Mouse (Mus musculus) embryonic fibroblast, embryonic 13.5 days (primary cell): Measurements from ENCODE around the gene Luc7l3. TPM values are rescaled to one million over a fixed set of nuclear protein-coding genes. Genes with fewer than 3 reads are reported as not detected.

ENCODE experiments used
- H3K27ac ChIP-seq: 2 replicates; pipeline ENCODE4 v1.5.1; 2012; ENCODE audit warnings: low read length, control low read depth, inconsistent platforms; ENCODE audit not compliant: insufficient read depth
- H3K4me1 ChIP-seq: 2 replicates; pipeline ENCODE4 v1.6.1; 2011; ENCODE audit warnings: low read length; ENCODE audit not compliant: control insufficient read depth, insufficient read depth
- H3K4me3 ChIP-seq: 2 replicates; pipeline ENCODE4 v1.5.1; 2011; ENCODE audit warnings: mild to moderate bottlenecking, control low read depth, low read length; ENCODE audit not compliant: insufficient read depth
- CTCF ChIP-seq: IDR thresholded peaks from 2 replicates; pipeline ENCODE4 v1.5.1; 2011; ENCODE audit warnings: mild to moderate bottlenecking, control low read depth, low read length, moderate library complexity, borderline replicate concordance; ENCODE audit not compliant: insufficient read depth
- POLR2A ChIP-seq: IDR thresholded peaks from 2 replicates; pipeline ENCODE4 v1.6.1; 2011; ENCODE audit warnings: low read depth, mild to moderate bottlenecking, control low read depth, low read length, moderate library complexity
- polyA plus RNA-seq: library from polyadenylated mRNA; stranded (reverse); fragments of >200 nt; gene quantifications from 2 replicates; pipeline ENCODE4 v1.2.4, GENCODE M21; 2011; ENCODE audit warnings: low read depth; ENCODE audit not compliant: missing spikeins, insufficient read length

Luc7l3 gene
- polyA plus RNA-seq, 1 experiment = 88.2 TPM

DNA sequence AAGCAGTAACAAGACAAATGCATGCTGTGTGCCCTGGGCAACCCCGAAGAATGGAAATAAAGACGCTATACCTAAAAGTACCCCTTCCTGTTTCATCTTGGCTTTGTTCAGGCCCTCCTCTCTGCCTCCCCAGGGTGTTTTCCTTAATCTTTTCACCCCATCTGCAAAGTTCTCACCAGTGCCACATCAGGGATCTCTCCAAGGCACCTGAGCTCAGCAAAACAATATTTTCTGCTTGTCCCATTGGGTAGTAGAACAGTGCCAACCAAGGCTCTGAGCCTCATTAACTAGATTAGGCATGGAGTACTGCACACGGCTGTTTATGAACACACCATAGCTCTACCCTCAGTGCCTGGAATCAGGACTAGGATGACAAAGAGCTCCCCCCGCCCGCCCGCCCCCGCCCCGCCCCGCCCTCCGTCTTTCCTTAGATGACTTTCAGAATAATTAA, 5.2 kb upstream of the Luc7l3 start:
- Histone ChIP-seq H3K4me3 (peak overlapping the region; percentile 36), H3K4me1 (peaks cover 24% of the 10 kb centered on the region), H3K27ac (peak overlapping the region; percentile 80)
- TF ChIP-seq CTCF (no peak), POLR2A (peak; percentile 62)

DNA sequence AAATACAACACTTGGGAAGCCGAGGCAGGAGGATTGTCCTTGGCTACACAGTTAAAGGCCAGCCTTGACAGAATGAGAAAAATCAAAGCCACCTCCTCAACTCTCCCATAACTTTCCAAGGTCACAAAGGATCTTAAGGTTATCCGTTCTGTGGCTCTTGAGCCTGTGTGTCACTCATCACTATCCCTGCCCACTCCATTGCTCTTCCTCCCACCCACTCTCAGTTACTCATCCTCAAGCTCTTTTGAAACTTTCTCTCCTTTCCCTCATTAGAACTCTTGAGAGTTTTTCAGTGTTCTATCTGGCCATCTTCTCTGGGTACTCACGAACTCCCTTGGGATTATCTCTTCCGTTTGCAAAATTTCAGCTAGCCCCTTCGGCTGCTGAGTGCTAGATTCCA, 2.8 kb upstream of the Luc7l3 start:
- no peak overlapping the region for H3K27ac ChIP-seq
- peaks cover 12% of the 10 kb centered on the region for H3K4me1 ChIP-seq
- H3K4me3 ChIP-seq = no peak overlapping the region
- no peak for TF ChIP-seq POLR2A
- TF ChIP-seq CTCF = no peak

DNA sequence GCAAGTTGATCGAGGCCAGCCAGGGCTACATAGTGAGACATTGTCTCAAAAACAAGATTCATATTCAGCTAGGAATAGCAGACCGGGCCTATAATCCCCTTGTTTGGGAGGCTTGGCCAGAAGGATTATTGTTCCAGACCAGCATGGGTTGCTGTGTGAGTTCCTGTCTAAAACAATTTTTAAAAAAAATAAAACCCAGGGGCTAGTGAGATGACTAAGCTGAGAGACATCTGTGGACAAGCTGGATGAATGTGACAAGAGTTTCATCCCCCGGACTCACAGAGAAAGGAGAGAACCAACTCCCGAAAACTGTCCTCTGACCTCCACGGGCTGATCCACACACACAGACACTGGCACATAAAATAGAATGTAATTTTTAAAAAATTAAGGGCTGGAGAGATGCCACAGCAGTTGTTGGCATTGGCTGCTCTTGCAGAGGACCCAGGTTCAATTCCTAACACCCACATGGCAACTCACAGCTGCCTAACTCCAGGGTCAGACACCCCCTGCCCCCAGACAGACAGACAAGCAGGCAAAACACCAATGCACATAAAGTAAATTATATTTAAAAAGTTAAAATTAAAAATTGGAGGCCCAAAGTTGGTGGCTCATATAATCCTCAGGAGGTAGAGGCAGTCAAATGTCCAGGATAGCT, 1.6 kb upstream of the Luc7l3 start:
- Histone ChIP-seq H3K4me1 (peaks cover 12% of the 10 kb centered on the region), H3K27ac (peak overlapping the region; percentile 72), H3K4me3 (no peak overlapping the region)
- TF ChIP-seq CTCF (no peak), POLR2A (no peak)

DNA sequence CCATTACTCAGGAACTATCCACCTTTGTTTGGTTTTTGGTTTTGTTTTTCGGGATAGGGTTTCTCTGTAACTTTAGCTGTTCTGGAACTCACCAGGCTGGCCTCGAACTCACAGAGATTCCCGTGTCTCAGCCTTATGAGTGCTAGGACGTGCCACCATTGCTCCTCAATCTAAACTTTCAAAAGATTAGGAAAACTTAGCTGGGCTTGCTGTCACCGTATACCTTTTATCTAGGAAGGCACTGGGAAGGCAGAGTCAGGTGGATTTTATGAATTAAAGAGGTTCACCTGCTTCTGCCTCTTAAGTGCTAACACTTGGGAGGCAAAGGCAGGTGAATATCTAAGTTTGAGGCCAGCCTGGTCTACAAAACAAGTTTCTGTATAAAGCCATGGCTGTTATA, 848 bp upstream of the Luc7l3 start:
- Histone ChIP-seq H3K4me1 (peaks cover 14% of the 10 kb centered on the region), H3K4me3 (no peak overlapping the region), H3K27ac (peak overlapping the region; percentile 72)
- TF ChIP-seq CTCF = no peak
- TF ChIP-seq POLR2A = 0 out of 2 replicates have a peak, but pooled peaks have one; percentile 36

DNA sequence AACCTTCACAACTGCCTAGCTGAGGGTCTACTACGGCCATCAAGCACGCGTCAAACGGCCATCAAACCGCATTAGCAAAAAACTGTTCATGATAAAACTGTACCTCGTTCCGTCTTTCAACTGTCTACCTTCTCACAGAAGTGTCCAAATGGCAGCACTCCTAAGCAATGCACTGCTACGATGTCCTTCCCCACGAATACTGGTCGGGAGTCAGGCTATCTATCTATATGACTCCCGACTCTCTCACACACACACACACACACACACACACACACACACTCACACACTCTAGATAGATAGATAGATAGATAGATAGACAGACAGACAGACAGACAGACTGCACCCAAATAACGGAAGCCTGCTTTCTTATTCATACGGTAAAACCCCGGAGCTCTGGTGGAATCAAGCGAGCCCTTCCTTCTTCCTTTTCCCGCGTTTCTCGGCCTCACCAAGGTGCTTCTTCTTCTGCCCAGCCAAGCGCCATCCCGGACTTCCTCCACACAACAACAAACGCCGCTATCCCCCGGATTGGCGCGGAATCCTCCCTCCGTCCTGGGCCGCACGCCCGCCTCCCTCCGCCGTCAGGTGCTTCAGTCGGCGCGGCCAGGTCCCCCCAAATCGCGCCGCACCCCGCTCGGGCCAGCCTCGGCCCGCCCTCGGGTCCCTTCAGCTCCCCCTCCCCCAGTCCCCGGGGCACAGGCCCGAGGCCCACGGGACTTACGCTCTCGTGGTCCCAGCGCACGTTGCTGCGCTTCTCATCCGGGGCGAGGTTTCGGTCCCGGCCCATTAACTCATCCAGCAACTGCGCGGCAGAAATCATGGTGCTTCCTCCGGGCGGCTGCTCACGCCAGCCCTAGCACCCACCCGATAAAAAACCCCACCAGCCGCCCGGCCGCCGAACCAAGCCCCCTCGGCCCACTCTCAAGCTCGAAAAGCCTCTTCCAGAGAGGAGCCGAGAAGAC, 538 bp downstream of the Luc7l3 start:
- TF ChIP-seq POLR2A (no peak), CTCF (no peak)
- peaks cover 18% of the 10 kb centered on the region for H3K4me1 ChIP-seq
- H3K27ac ChIP-seq = peak overlapping the region; percentile 82
- peak overlapping the region; percentile 81 for H3K4me3 ChIP-seq

DNA sequence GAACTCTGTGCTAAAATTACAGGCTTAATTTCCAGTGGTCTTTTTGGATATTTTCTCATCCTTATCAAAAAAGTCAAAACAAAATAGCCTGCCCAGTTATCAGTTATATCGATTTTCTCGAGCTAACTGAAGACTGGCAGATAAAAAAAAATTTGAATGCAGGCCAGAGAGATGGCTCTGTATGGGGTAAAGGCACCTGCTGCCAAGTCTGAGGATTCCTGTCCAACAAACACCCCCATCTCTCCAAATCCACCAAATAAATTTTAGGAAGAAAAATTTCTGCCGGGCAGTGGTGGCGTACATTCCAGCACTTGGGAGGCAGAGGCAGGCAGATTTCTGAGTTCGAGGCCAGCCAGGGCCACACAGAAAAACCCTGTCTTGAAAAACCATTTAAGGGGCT, 3.7 kb downstream of the Luc7l3 start:
- no peak overlapping the region for H3K4me3 ChIP-seq
- H3K4me1 ChIP-seq = peaks cover 16% of the 10 kb centered on the region
- TF ChIP-seq POLR2A (no peak), CTCF (no peak)
- H3K27ac ChIP-seq = no peak overlapping the region

DNA sequence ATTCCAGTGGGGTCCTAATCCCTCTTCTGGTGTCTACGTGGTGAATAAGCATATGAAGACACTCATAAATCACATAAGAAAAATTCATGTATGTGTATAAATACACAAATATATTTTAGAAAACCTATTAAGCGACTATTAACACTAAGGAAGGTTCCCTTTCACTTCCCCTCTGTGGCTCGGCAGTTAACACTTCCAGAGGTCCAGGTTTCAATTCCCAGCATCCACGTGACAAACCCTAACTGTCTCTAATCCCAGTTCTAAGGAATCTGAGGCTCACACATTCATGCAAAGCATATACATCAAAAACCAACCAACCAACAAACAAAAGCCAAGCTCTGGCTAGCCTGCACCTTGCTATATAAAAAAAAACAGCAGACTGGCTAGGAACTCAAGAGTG, 4.3 kb downstream of the Luc7l3 start:
- Histone ChIP-seq H3K4me1 (peaks cover 12% of the 10 kb centered on the region), H3K27ac (no peak overlapping the region), H3K4me3 (no peak overlapping the region)
- no peak for TF ChIP-seq CTCF
- TF ChIP-seq POLR2A = no peak

DNA sequence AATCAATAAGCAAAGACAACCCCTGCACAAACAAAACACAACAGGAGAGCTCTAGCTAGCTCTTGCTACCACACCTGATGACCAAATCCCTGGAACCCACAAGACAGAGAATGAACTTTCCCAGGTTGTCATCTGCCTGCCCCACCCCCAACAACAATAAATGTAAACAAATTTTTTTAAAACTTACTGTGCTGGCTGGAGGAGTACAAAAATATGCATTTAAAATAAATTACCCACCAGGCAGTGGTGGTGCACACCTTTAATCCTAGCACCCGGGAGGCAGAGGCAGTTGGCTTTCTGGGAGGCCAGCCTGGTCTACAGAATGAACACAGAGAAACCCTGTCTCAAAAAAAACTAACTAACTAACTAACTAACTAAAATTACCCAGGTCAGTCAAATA, 4.8 kb downstream of the Luc7l3 start:
- TF ChIP-seq POLR2A (no peak), CTCF (no peak)
- Histone ChIP-seq H3K4me3 (no peak overlapping the region), H3K27ac (no peak overlapping the region), H3K4me1 (peaks cover 12% of the 10 kb centered on the region)

DNA sequence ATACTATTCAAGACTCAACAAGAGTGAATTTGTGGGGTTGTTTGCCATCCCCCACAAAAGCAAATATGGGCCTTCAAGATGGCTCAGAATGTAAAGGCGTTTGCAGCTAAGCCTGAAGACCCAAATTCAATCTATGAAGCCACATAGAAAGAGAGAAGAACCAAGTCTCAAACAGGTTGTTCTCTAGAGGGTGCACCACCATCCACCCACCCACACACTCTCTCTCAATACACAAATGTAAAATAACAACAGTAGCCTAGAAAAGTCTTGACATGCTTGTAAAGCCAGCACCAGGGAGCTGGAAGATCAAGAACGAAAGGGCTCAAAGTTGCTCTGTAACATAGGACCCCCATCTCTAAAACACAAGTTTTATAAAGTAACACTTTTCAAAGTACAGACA, 5.3 kb downstream of the Luc7l3 start:
- no peak overlapping the region for H3K27ac ChIP-seq
- TF ChIP-seq CTCF (no peak), POLR2A (no peak)
- peaks cover 15% of the 10 kb centered on the region for H3K4me1 ChIP-seq
- no peak overlapping the region for H3K4me3 ChIP-seq

DNA sequence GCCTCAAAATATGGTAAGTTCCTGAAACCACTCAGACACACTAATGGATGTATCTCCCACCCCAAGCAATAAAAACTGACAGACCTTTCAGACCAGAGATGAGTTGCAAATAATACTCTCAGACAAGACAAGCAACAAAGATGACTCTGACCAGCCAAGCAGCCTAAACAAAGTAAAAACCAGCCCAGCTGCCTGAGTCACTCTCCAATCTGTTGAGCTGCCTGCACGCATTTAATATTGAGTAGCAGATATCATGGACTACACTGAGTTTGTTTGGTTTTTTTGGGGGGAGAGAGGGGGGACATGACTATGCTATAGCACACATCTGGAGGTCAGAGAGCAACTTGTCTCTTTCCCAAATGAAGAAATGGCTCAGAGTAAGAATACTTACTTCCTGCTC, 6.5 kb downstream of the Luc7l3 start:
- TF ChIP-seq POLR2A (no peak), CTCF (no peak)
- Histone ChIP-seq H3K27ac (no peak overlapping the region), H3K4me1 (peaks cover 23% of the 10 kb centered on the region), H3K4me3 (no peak overlapping the region)
